Mouse (Mus musculus): ENCODE results near the gene Rapsn.

Gene Rapsn

GRCm38 (mm10) chr2:91080784-91081513 is 45.5 kb downstream of the Rapsn start:
- DNase-seq (ENCODE audit: low read depth), result peak; percentile 67

GRCm38 (mm10) chr2:91081775-91082695 is 46.6 kb downstream of the Rapsn start, which contains the start of gene Spi1:
Spi1 (plus strand) TSS chr2:91082390.
- no peak for DNase-seq (ENCODE audit: low read depth)

DNA sequence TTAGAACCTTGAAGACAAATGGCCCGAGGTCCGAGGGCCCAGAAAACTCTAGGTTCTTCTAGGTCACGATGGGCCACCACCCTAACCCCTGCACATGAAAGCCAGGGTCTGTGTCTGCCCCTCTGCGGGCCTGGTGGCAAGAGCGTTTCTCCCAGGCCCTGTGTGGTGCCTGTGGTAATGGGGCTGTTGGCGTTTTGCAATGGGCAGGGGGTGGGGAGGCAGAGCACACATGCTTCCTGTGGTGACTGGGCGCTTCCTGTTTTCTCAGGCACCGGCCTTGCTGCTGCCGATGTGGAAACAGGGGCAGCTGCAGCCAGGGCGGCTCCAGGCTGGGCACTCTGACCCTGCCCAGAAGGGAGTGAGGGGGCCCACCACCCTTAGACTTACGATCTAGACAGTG is 47.4 kb downstream of the Rapsn start:
- peak; percentile 84 for DNase-seq (ENCODE audit: low read depth)

DNA sequence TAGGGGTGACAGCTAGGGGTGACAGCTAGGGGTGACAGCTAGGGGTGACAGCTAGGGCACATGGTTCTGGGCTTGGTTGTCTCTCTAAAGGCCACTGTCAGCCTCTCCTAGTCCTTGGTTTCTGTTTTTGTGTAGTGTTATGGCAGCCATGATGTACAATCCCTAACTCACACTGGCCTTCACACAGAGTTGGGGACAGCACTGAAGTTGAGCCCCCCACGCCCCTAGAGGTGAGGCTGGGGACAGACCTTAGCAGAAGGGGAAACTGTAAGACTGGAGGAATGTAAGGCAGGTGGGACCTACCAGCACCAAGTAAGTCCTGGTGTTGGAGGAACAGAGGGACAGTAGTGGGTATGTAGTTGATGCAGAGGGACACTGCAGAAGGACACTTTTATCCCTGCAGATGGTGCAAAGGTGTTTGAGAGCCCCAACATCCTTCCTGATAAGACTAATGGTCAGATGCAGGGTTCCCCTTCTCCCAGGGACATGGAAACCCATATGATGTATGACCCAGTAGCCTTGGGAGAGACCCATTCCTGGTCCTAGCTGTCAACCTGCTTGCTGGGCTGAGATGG is 48.0 kb downstream of the Rapsn start:
- DNase-seq (ENCODE audit: low read depth), result peak; percentile 33

GRCm38 (mm10) chr2:91084179-91084820 is 48.9 kb downstream of the Rapsn start:
- no peak for DNase-seq (ENCODE audit: low read depth)

DNA sequence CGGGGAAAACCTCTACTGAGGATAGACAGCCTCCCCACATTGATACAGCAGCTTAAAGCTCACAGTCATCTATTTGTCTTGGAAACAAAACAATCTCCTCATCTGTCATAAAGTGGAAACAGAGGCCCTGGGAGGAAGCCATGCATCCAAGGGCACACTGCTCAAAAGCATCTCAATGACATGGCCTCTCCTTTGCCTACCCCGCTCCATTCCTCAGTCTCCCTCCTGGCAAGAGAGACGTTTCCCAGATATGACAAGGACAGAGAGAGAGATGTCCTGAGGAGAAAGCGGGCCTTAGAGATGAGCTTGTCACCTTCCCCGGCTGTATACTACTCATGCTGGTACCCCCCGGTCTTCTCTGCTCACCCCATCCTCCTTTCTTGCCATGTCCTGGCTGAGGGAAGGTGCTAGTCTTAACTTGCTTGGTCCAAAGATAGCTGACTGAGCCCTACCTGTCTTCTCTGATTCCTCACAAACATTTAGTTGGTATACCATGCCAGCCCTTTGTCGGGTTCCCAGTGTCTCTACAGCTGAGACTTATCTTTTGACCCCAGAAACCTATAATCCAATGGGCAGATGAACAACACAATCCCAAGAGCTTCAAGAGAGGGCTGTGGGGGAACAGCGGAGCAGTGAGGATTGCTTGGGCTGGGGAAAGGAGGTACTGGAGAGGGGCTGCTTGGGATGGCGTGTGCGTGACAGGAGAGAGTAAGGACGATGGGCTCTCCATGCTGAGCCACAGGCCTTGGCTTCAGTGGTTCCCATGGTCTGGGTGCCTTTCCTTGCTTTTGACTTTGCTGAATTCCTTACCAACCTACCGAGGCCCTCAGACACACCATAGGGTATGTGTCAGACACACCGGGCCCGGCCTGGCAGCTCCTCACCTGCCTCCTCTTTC is 50.3 kb downstream of the Rapsn start:
- DNase-seq (ENCODE audit: low read depth), result no peak

DNA sequence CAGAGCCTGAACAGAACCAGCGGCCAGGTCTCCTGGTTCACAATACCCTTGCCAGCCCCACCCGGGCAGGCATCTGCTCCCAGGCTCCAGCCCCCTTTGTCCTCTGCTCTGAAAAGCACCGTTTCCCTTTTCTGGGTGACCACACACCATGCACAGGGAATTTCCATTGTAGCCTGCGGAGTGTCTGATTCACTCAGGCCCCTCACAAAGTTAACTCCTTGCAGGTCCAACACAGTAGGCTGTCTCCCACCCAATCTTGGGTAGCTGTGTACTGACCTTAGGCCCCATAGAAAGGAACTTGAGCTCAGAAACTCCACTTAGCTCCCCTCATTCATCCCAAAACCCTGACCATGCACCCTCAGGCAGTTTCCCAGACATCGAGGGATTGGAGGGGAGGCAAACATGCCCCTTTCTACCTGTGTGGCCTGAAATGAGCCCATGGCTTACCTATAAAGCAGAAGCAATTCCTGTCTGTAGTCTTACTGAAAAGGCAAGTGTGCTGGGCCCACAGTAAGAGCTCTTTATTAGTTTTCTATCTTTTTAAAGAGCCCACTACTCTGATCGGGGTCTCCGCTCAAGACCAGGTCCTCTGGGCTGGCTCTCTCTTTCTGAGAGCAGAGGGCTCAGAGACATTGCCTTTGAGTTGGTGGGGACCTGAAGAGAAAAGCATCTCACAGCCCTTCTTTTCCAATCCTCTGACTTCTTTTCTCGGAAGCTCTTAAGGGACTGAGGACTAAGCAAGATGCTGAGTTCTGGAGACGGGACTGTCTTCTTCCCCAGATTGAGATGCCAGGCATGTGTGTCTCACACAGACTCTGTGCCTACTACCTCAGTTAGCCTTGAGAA is 51.2 kb downstream of the Rapsn start:
- DNase-seq (ENCODE audit: low read depth), result no peak

DNA sequence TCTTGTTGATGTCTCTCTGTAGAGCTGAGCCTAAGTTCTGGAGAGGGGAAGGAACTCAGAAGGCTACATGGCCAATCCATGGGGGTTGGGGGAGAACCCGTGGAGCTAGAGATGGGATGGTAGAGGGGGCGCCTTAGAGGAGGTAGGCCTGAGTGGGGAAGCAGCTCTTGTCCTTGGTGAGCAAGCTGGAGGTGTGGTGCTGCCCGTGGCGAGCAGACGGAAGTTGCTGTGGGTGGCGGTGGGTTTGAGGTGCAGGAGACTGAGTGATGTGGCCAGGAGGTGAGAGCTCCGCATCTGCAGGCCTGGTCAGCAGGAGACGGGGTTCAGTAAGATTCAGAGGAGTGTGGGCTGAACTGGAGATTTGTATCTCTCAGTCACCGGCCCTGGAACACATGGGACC is 52.0 kb downstream of the Rapsn start:
- peak; percentile 56 for DNase-seq (ENCODE audit: low read depth)

- no peak for DNase-seq (ENCODE audit: low read depth)
Measured at GRCm38 (mm10) chr2:91088987-91089386, 53.6 kb downstream of the Rapsn start.

DNA sequence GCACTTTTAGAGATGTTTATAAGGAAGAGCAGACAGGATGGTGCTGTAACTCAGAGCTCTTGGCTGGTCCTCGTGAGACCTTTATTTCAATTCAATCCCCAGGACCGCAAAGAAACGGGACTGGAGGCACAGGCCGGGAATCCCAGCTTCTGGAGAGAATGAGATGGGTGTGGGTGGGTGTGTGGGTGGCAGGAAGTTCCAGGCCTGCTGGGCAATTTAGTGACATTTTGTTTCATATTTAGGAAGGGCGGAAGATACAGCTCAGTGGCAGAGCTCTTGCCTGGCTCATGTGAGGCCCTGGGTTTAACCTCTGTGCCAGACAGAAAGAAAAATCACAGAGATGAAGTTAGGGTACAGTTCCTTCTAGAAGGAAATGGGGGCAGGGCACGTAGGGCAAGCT is 54.8 kb downstream of the Rapsn start:
- DNase-seq (ENCODE audit: low read depth), result no peak

GRCm38 (mm10) chr2:91090827-91091226 is 55.4 kb downstream of the Rapsn start:
- peak; percentile 29 for DNase-seq (ENCODE audit: low read depth)
